Mouse (Mus musculus) embryonic facial prominence, embryonic 14.5 days (tissue): ENCODE data around the gene B4galt2. TPM values are rescaled to one million over a fixed set of nuclear protein-coding genes. Genes with fewer than 3 reads are reported as not detected.
A peak's percentile ranks its signal among the peaks of the same experiment; 100 is the strongest.

Experiments used
- ATAC-seq: fragments of 200-750 bp; cut with Nextera tagmentation; 2 replicates; pipeline ENCODE4 v1.8.0; 2017; ENCODE audit warnings: low read depth, moderate number of reproducible peaks, moderate TSS enrichment
- DNase-seq: peaks from one replicate; pipeline ENCODE4 v3.0.0-alpha.2; 2015; ENCODE audit warnings: low spot score
- H3K27ac ChIP-seq: fragments of 300-500 bp; sonication (generic); replicated peaks from 2 replicates; pipeline ENCODE4 v1.5.1; 2014; ENCODE audit warnings: low read depth, mild to moderate bottlenecking, low read length, moderate library complexity
- H3K27me3 ChIP-seq: fragments of 300-500 bp; sonication (generic); replicated peaks from 2 replicates; pipeline ENCODE4 v1.6.1; 2014; ENCODE audit warnings: low read length; ENCODE audit not compliant: control insufficient read depth, insufficient read depth
- H3K36me3 ChIP-seq: fragments of 300-500 bp; sonication (generic); 2 replicates; pipeline ENCODE4 v1.6.1; 2014; ENCODE audit warnings: low read length, mixed read lengths; ENCODE audit not compliant: control insufficient read depth, insufficient read depth
- H3K4me1 ChIP-seq: fragments of 300-500 bp; sonication (generic); 2 replicates; pipeline ENCODE4 v1.6.1; 2014; ENCODE audit warnings: antibody characterized with exemption, low read length; ENCODE audit not compliant: control insufficient read depth, insufficient read depth
- H3K4me2 ChIP-seq: fragments of 300-500 bp; sonication (generic); 2 replicates; pipeline ENCODE4 v1.6.1; 2014; ENCODE audit warnings: low read depth, mild to moderate bottlenecking, low read length, moderate library complexity, mixed read lengths
- H3K4me3 ChIP-seq: fragments of 300-500 bp; sonication (generic); 2 replicates; pipeline ENCODE4 v1.5.1; 2014; ENCODE audit warnings: low read depth, mild to moderate bottlenecking, low read length
- H3K9ac ChIP-seq: fragments of 300-500 bp; sonication (generic); 2 replicates; pipeline ENCODE4 v1.6.1; 2014; ENCODE audit warnings: low read depth, mild to moderate bottlenecking, low read length, moderate library complexity, mixed read lengths
- H3K9me3 ChIP-seq: fragments of 300-500 bp; sonication (generic); 2 replicates; pipeline ENCODE4 v1.6.1; 2016; ENCODE audit warnings: low read length; ENCODE audit not compliant: control insufficient read depth
- WGBS: fragments of 180-500 bp; shearing (Covaris S2); extraction: QIAGEN DNeasy Blood & Tissue Kit; methylation state at CpG from one replicate; pipeline ENCODE4 v1.1.7; 2014; 5-methylcytosine and 5-hydroxymethylcytosine counted together
- polyA plus RNA-seq: library from polyadenylated mRNA; unstranded; fragments of >200 nt; fragmentation: Nextera tagmentation; extraction: Ambion mirVana; gene quantifications from 2 replicates; pipeline ENCODE4 v1.2.1, GENCODE M21; 2014

Gene B4galt2
- polyA plus RNA-seq: 34.3 and 42.8 TPM in 2 replicates

DNA sequence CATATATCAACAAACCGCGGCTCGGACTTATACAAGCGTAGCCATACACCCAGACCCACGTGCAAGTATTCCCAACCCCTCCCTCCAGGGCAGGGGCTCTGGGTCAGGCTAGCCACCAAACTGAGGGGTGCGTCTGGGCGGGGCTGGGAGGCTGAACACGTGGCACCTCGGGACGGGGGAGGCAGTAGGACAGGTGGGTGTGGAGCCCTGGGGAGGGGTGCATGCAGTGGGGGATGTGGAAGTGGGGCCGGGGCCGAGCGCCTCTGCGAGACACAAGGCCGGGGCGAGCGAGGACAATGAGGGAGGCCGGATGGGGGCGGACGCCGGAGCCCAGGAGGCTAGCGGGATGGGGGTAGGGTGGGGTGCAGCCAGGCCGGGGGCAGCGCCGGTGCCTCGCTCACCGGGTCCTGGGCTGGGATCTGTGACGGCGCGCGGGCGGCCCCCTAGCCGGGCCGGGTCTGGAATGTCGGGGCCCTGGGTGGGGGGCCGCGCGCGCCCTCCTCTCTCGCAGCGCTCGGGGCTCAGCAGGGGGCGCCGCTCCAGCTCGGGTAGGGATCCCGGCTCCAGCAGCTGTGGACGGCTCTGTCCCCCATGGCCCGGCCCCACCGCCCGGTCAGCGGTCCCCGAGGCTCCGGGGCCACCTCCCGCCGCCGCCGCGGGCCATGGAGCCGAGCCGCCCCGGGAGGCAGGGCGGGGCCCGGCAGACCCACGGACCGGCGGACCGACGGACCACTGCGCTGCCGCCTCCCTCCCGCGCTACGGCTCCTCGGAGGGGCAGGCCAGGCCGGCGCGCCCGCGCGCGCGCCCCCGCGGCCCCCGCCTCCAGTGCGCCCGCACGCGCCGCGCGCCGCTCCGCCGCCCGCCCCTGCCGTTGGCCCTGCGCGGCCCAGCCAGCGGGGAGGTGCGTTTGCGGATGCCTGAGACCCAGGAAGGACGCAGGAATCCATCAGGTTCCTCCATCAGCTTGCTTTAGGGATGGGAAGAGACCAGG lies at the start of gene B4galt2:
B4galt2 (minus strand) TSS at position 787 of the 991 bp plus-strand sequence.
- peak within 1 kb of the TSS; percentile 79 for H3K4me3 ChIP-seq
- 2% methylated on average over 18 of the region's 103 CpGs for WGBS
- peak within 1 kb of the TSS; percentile 82 for H3K4me2 ChIP-seq
- H3K27me3 ChIP-seq: no peaks in the 10 kb centered on the region
- peak; percentile 66 for ATAC-seq
- H3K36me3 ChIP-seq: peaks cover 36% of the 10 kb centered on the region
- peak within 1 kb of the TSS; percentile 88 for H3K9ac ChIP-seq
- DNase-seq: peak; percentile 76
- H3K9me3 ChIP-seq: no peaks in the 10 kb centered on the region
- peak within 1 kb of the TSS; percentile 78 for H3K27ac ChIP-seq
- H3K4me1 ChIP-seq: peaks cover 15% of the 10 kb centered on the region; the same call in 1 of the 2 replicates

DNA sequence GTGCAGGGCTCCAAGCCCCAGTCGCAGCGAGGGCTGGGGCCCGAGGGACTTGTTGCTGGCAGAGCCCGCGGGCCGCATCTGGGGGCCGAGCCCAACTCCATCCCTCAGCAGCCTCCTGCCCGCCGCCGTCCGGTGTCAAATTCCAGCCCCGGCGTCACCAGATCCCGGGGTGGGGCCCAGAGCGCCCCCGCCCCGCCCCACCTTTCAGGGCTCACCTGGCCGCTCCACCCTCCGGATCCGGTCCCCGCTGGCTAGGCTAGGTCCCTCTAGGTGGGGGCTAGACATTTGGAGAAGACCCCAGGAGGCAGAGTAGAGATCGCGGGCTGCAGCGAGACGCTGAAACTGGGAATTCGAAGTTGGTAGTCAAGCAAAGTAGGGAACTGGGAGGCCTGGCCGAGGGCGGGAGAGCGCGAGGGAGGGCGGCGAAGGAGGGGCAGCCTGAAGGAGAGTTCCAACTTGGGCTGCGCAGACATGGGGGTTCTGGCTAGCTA lies 46.1 kb upstream of the B4galt2 start, which contains the start of gene Artn:
Artn (minus strand) TSS at position 373 of the 491 bp plus-strand sequence.
- Histone ChIP-seq H3K9ac (peak within 1 kb of the TSS; percentile 64), H3K4me3 (peak within 1 kb of the TSS; percentile 48), H3K27ac (no peak within 1 kb of the TSS), H3K36me3 (peaks cover 5% of the 10 kb centered on the region; the same call in 1 of the 2 replicates), H3K4me1 (peaks cover 15% of the 10 kb centered on the region; the same call in 1 of the 2 replicates), H3K9me3 (no peaks in the 10 kb centered on the region), H3K27me3 (peaks cover 34% of the 10 kb centered on the region), H3K4me2 (peak within 1 kb of the TSS; percentile 93)
- WGBS: under 1% methylated on average over 21 of the region's 33 CpGs
- DNase-seq: peak; percentile 49
- peak; percentile 53 for ATAC-seq

DNA sequence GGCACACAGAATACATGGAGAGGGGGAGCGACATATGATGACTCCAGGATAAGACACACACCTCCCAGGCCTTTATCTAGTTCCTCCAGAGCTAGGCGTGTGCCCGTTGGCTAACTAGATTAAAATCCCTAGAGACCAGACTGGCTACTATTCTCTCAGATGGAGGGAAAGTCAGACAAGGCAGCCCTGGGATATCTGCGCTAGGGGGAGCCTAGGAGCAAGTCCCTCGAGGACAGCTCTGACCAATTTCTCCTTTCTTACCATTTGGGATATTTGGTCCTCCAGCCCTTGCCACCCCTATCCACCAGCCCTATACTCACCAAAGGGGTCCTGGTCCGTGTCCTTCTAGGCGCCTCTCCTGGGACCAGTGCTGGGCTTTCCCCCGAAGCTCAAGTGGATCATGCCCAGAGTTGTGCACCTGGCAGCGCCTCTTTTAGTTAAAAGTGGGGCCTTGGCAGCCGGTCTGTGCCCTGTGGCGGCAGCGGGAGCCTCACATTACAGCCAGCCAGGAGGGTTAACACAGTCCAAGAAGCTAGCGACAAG lies 45.5 kb upstream of the B4galt2 start:
- Histone ChIP-seq H3K36me3 (peaks cover 5% of the 10 kb centered on the region; the same call in 1 of the 2 replicates), H3K4me1 (peaks cover 15% of the 10 kb centered on the region; the same call in 1 of the 2 replicates), H3K4me2 (peak overlapping the region; percentile 93), H3K9ac (peak overlapping the region; percentile 64), H3K4me3 (peak overlapping the region; percentile 48), H3K9me3 (no peaks in the 10 kb centered on the region), H3K27me3 (peaks cover 34% of the 10 kb centered on the region), H3K27ac (no peak overlapping the region)
- 3% methylated on average over 13 of the region's 13 CpGs for WGBS
- DNase-seq (peak; percentile 68), ATAC-seq (peak; percentile 9)

DNA sequence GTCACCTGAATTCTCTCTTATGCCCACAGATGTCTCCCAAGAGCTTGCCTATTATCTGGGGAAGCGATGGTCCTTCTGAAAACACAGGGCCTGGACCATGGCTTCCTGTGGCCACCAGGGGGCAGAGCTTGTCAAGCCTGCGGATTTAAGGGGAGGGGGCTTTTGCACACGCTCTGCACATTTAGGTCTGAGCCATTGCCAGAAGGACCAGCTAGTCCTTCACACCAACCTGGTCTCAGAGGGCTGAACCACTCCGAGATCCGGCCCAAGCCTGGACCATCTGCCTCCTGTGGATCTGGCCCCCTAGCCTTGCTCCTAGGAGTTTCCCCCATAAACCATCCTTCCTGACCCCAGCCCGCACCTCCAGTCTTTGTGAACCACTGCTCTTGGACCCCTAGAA lies 44.9 kb upstream of the B4galt2 start:
- WGBS: 15% methylated on average over 6 of the region's 6 CpGs
- H3K36me3 ChIP-seq: peaks cover 5% of the 10 kb centered on the region; the same call in 1 of the 2 replicates
- ATAC-seq: no peak; the same call in 1 of the 2 replicates
- DNase-seq: peak; percentile 70
- peaks cover 15% of the 10 kb centered on the region; the same call in 1 of the 2 replicates for H3K4me1 ChIP-seq
- peaks cover 34% of the 10 kb centered on the region for H3K27me3 ChIP-seq
- H3K9ac ChIP-seq: no peak overlapping the region
- no peaks in the 10 kb centered on the region for H3K9me3 ChIP-seq
- peak overlapping the region; percentile 93 for H3K4me2 ChIP-seq
- H3K27ac ChIP-seq: no peak overlapping the region
- peak overlapping the region; percentile 48; the same call in 1 of the 2 replicates for H3K4me3 ChIP-seq

DNA sequence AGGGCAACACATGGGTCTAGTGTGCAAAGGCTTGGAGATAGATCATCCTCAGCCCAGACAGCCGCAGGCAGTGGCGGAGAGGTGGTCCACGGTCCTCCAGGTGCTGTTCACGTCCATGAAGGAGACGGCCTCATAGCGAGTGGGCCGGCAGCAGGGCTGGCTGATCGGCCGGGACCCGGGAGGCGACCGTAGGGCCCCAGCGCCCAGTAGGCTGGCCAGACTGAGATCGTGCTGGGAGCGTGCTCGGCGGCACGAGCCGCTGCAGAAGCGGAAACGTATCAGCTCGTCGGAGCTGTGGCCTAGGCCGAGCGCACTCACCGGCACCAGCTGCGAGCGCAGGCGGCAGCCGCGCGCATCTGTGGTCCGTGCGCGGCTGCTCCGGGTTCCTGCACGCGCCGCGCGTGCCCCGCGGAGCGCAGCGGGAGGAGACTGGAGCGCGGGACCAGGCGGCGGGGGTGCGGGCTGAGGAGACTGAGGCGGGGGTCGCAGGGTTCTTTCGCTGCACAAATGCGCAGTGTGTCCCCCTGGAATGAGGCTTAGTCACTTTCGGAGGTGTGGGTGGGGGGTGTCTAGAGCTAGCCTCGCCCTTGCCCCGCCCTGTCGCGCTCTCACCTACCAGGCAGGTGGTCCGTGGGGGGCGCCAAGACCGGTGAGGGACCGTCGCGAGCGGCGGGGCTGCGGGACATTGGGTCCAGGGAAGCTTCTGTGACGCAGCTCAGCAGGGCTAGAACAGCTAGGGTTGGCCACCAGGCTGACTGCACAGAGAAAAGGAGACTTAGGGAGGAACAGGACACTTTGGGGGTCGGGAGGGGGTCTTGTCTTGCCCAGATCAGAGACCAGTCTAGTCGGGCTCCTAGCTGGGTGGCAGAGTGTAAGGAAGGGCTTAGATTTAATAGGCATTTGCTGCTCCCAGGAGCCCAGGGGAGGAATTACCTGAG lies 43.5 kb upstream of the B4galt2 start:
- ATAC-seq (peak; percentile 64), DNase-seq (peak; percentile 75)
- Histone ChIP-seq H3K9me3 (no peaks in the 10 kb centered on the region), H3K27ac (no peak overlapping the region), H3K36me3 (no peaks in the 10 kb centered on the region; the same call in 1 of the 2 replicates), H3K4me3 (peak overlapping the region; percentile 50), H3K4me1 (peaks cover 15% of the 10 kb centered on the region; the same call in 1 of the 2 replicates), H3K4me2 (peak overlapping the region; percentile 98), H3K9ac (peak overlapping the region; percentile 61), H3K27me3 (peaks cover 34% of the 10 kb centered on the region)
- WGBS: under 1% methylated on average over 28 of the region's 71 CpGs

DNA sequence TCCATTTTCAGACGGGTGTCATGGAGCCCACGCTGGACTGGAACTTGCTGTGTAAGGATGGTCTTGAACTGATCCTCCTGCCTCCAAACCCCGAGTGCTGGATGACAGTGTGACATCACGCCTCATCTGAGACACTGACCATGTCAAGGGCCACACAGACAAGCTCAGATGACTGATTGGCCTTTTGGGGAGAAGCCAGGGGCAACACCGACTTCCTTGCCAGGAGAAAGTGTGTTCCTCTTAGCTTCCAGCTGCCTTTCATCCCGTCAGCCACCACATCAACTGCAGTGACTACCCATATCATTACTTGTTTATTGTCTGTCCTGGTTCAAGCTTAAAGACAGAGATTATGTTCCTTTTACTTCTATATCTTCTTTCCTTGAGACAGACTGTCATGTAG lies 41.6 kb upstream of the B4galt2 start:
- H3K36me3 ChIP-seq: no peaks in the 10 kb centered on the region; the same call in 1 of the 2 replicates
- H3K27ac ChIP-seq: no peak overlapping the region
- H3K4me1 ChIP-seq: peaks cover 15% of the 10 kb centered on the region; the same call in 1 of the 2 replicates
- peaks cover 34% of the 10 kb centered on the region for H3K27me3 ChIP-seq
- DNase-seq (no peak), ATAC-seq (no peak)
- no peak overlapping the region for H3K9ac ChIP-seq
- no peak overlapping the region for H3K4me3 ChIP-seq
- no peak overlapping the region for H3K4me2 ChIP-seq
- H3K9me3 ChIP-seq: no peaks in the 10 kb centered on the region
- WGBS: 55% methylated on average over 5 of the region's 6 CpGs

DNA sequence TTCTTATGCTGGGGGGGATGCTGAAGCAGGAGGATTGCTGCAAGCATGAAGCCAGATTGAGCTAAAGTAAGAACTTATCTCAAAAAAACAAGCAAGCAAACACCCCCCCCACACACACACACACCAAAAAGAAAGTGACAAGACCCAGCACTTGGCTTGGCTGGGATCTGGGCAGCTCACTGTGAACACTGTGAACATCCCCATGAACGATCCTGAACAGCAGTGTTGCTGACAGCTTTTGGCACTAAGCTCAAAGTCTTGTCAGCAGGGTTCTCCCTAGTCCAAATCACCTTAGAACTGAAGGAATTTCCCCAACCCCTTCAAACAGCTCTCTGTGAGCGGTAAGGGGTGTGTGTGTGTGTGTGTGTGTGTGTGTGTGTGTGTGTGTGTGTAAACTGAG lies 40.2 kb upstream of the B4galt2 start:
- Histone ChIP-seq H3K9me3 (no peaks in the 10 kb centered on the region), H3K9ac (no peak overlapping the region), H3K36me3 (no peaks in the 10 kb centered on the region; the same call in 1 of the 2 replicates), H3K4me2 (no peak overlapping the region), H3K27ac (no peak overlapping the region), H3K4me3 (no peak overlapping the region), H3K4me1 (peaks cover 4% of the 10 kb centered on the region; the same call in 1 of the 2 replicates), H3K27me3 (peaks cover 27% of the 10 kb centered on the region)
- ATAC-seq (no peak), DNase-seq (peak; percentile 15)
- 34% methylated on average over 2 of the region's 2 CpGs for WGBS
